Mouse (Mus musculus) spleen, postnatal 10 days (tissue): ENCODE results near the gene Cend1.
"Not testable (repeated sequence)": the region's sequence is repeated elsewhere in the genome, so short reads cannot be mapped to it uniquely, and the experiment has no call there.

Experiments used
- DNase-seq, 2 experiments: peaks; one replicate each; pipeline ENCODE4 v3.0.0; 2021 to 2022; ENCODE audit warnings: low spot score in 2 of 2

Gene Cend1

GRCm38 (mm10) chr7:141465388-141466044 lies 36.2 kb upstream of the Cend1 start:
- DNase-seq: no peak

GRCm38 (mm10) chr7:141464603-141465201 lies 35.4 kb upstream of the Cend1 start:
- DNase-seq: no peak

- DNase-seq: peak in 1 of 2 experiments; percentile 27
Observed at GRCm38 (mm10) chr7:141463824-141464602, 34.7 kb upstream of the Cend1 start.

- DNase-seq: no peak
Observed at GRCm38 (mm10) chr7:141462333-141462821, 33.1 kb upstream of the Cend1 start.

- DNase-seq: peak in 1 of 2 experiments; percentile 16
Observed at GRCm38 (mm10) chr7:141461521-141462332, 32.4 kb upstream of the Cend1 start.

- DNase-seq: peak in 1 of 2 experiments; percentile 16
Observed at GRCm38 (mm10) chr7:141460391-141461113, 31.3 kb upstream of the Cend1 start, which contains the start of gene Cracr2b. Gene Cracr2b (plus strand): TSS chr7:141461094.

GRCm38 (mm10) chr7:141460001-141460390 lies 30.7 kb upstream of the Cend1 start:
- DNase-seq: no peak

GRCm38 (mm10) chr7:141459301-141459711 lies 30.0 kb upstream of the Cend1 start:
- DNase-seq: peak in 1 of 2 experiments; percentile 14

GRCm38 (mm10) chr7:141458661-141459060 lies 29.4 kb upstream of the Cend1 start:
- DNase-seq: peak in 1 of 2 experiments; percentile 20

GRCm38 (mm10) chr7:141457986-141458660 lies 28.8 kb upstream of the Cend1 start:
- DNase-seq: peak; percentile 47 to 80

- DNase-seq: no peak
Observed at GRCm38 (mm10) chr7:141457236-141457635, 27.9 kb upstream of the Cend1 start.

GRCm38 (mm10) chr7:141456739-141457138 lies 27.4 kb upstream of the Cend1 start:
- peak in 1 of 2 experiments; percentile 15 for DNase-seq

- peak; percentile 73 to 79 for DNase-seq
Observed at GRCm38 (mm10) chr7:141455610-141456314, 26.5 kb upstream of the Cend1 start.

GRCm38 (mm10) chr7:141454967-141455551 lies 25.8 kb upstream of the Cend1 start, which contains the start of gene Pnpla2:
Gene Pnpla2 (plus strand): TSS chr7:141455198.
- DNase-seq: peak; percentile 90 to 98

- DNase-seq: no peak
Observed at GRCm38 (mm10) chr7:141453636-141454035, 24.3 kb upstream of the Cend1 start.

- no peak for DNase-seq
Observed at GRCm38 (mm10) chr7:141451928-141452327, 22.6 kb upstream of the Cend1 start.

GRCm38 (mm10) chr7:141447110-141447991 lies 18.1 kb upstream of the Cend1 start, which contains the start of gene Rplp2:
Gene Rplp2 (plus strand): TSS chr7:141447370.
- peak; percentile 94 to 95 for DNase-seq

GRCm38 (mm10) chr7:141446374-141446773 lies 17.1 kb upstream of the Cend1 start:
- not testable (repeated sequence) for DNase-seq
